Mouse (Mus musculus) neural tube, embryonic 15.5 days (tissue): ENCODE measurements at regions not wholly inside any gene's neighbourhood (a gene's known extent, or its start where the extent isn't known, plus 50 kb on each side); places are given as distances from the start of the nearest gene placed in this dataset.

Source experiments
- ATAC-seq: fragments of 200-750 bp; cut with Nextera tagmentation; 2 replicates; pipeline ENCODE4 v1.8.0; 2017; ENCODE audit warnings: mild to moderate bottlenecking, moderate TSS enrichment, moderate library complexity; ENCODE audit not compliant: low FRiP score
- H3K27ac ChIP-seq: fragments of 300-500 bp; sonication (generic); replicated peaks from 2 replicates; pipeline ENCODE4 v1.5.1; 2015; ENCODE audit warnings: mild to moderate bottlenecking, inconsistent platforms
- H3K27me3 ChIP-seq: fragments of 300-500 bp; sonication (generic); replicated peaks from 2 replicates; pipeline ENCODE4 v1.6.1; 2015; ENCODE audit warnings: inconsistent platforms
- H3K36me3 ChIP-seq: fragments of 300-500 bp; sonication (generic); 2 replicates; pipeline ENCODE4 v1.6.1; 2015; ENCODE audit warnings: inconsistent platforms
- H3K4me1 ChIP-seq: fragments of 300-500 bp; sonication (generic); 2 replicates; pipeline ENCODE4 v1.6.1; 2015; ENCODE audit warnings: inconsistent platforms
- H3K4me2 ChIP-seq: fragments of 300-500 bp; sonication (generic); 2 replicates; pipeline ENCODE4 v1.6.1; 2015; ENCODE audit warnings: inconsistent platforms, mild to moderate bottlenecking, moderate library complexity
- H3K4me3 ChIP-seq: fragments of 300-500 bp; sonication (generic); replicated peaks from 2 replicates; pipeline ENCODE4 v1.5.1; 2015; ENCODE audit warnings: mild to moderate bottlenecking, inconsistent platforms
- H3K9ac ChIP-seq: fragments of 300-500 bp; sonication (generic); replicated peaks from 2 replicates; pipeline ENCODE4 v1.6.1; 2015; ENCODE audit warnings: mild to moderate bottlenecking, inconsistent platforms
- H3K9me3 ChIP-seq: fragments of 300-500 bp; sonication (generic); replicated peaks from 2 replicates; pipeline ENCODE4 v1.6.1; 2016; ENCODE audit warnings: inconsistent platforms
- WGBS: fragments of 180-500 bp; shearing (Covaris S2); methylation state at CpG from one replicate; pipeline ENCODE4 v1.1.7; 2015; ENCODE audit warnings: mixed read lengths; 5-methylcytosine and 5-hydroxymethylcytosine counted together

DNA sequence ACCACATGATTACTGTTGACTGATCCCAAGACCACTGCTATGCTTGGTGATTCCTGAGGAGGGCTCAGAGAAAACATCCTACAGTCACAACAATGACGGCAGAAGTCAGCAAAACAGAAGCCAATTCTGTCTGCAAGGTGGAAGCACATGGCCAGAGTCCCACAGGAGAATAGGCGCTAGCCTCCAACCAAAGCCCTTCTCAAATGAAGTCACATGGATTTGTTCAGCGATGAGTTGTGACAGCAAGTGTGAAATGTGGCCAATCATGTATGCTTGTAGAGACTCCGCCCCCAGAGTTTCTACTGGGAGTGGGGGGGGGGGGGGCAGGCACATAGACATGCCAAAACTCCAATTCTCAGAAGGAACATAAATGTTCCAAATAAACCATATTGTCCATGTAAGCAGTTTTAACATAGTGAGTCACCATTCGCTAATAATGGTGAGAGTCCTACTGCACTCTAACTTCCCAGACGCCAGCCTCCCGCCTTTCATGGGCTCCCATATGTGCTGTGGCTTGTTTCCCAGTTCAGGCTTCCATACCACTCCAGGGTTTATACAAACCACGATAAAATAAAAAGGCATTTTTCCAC lies 231.6 kb upstream of the Npvf start:
- Histone ChIP-seq H3K9ac (no peak overlapping the region), H3K36me3 (no peaks in the 10 kb centered on the region), H3K27me3 (no peaks in the 10 kb centered on the region), H3K4me3 (no peak overlapping the region), H3K4me2 (no peak overlapping the region), H3K4me1 (peaks cover 10% of the 10 kb centered on the region), H3K27ac (no peak overlapping the region), H3K9me3 (no peaks in the 10 kb centered on the region)
- 76% methylated on average over 8 of the region's 8 CpGs for WGBS
- ATAC-seq, result no peak

DNA sequence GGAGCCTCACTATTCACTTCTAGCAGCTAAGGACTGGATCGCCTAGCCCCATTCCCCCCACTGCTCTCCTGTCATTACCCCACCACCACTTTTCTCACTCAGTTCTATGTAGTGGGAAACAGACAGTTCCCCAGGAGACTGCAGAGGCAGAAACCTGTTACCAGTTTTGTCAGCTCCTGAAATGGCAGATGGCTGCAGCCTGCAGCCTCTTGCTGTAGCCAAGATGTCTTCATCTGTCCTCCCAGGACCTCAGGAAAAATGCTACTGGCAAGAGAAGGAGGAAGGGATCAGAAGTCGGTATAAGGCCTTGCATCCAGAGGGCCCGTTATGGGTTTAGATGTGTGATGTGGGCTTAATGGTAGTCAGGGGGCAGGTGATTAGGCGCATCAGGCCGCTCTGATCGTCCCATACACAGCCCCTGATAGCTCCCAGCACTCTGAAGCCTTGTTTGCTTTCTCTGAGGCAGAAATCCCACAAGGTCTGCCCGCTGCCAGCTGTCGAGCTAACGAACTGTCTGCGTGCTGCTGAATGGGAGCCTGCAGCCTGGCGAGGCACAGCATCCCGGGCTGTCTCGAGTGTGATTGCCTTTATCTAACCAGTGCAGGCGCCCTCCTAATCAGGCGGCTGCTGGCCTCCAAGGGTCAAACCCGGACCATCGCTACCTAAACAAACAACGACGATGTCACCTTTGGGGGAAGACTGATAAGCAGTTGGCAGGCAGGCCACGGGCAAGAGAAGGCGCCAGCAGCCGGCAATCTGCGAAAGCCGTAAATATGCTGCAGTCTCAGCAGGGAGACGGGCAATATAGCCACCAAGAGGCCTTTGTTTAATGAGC lies 236.3 kb upstream of the Npvf start:
- no peaks in the 10 kb centered on the region for H3K27me3 ChIP-seq
- peak overlapping the region; percentile 84 for H3K27ac ChIP-seq
- 7% methylated on average over 25 of the region's 25 CpGs for WGBS
- H3K36me3 ChIP-seq, result no peaks in the 10 kb centered on the region
- H3K9ac ChIP-seq, result peak overlapping the region; percentile 28; the same call in 1 of the 2 replicates
- ATAC-seq, result peak; percentile 80
- peak overlapping the region; percentile 43 for H3K4me2 ChIP-seq
- no peaks in the 10 kb centered on the region for H3K9me3 ChIP-seq
- peaks cover 29% of the 10 kb centered on the region for H3K4me1 ChIP-seq
- H3K4me3 ChIP-seq, result no peak overlapping the region

DNA sequence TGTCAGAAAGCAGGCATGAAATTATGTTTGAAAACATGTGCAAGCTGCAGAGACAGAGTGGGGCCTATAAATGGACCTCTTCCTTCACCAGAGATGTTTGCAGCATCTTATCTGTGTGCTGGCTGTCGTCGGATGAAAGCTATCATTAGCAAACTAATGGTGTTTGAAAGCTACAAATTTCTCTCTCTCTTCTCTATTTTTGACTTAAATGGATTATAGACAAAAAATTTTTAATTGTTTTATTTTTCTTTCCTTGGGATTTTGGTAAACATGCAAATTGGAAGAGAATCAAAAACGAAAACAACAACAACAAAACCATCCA lies 236.9 kb upstream of the Npvf start:
- WGBS, result 24% methylated on average over 3 of the region's 3 CpGs
- peak overlapping the region; percentile 43 for H3K4me2 ChIP-seq
- peaks cover 29% of the 10 kb centered on the region for H3K4me1 ChIP-seq
- no peaks in the 10 kb centered on the region for H3K9me3 ChIP-seq
- ATAC-seq, result no peak
- H3K4me3 ChIP-seq, result no peak overlapping the region
- H3K27me3 ChIP-seq, result no peaks in the 10 kb centered on the region
- peak overlapping the region; percentile 28; the same call in 1 of the 2 replicates for H3K9ac ChIP-seq
- H3K36me3 ChIP-seq, result no peaks in the 10 kb centered on the region
- H3K27ac ChIP-seq, result peak overlapping the region; percentile 84

DNA sequence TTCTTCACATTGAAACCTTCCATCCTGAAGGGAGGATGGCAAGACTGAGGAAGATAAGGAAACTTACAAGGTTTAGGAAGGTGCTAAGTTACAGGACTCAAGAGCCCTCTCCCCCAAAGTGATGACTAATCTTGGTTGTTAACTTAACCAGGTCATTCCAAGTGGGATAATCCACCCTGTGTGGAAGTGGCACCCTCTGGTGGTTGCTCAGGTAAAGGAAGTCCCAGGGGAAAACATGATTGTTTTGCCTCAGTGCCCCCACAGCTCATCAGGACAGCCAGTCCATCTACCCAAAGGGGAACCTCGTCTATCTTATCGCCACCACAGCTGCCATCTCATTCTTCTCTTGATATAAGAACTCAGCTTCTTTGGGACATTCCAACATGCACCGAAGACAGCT lies 244.6 kb upstream of the Npvf start:
- Histone ChIP-seq H3K4me2 (no peak overlapping the region), H3K36me3 (no peaks in the 10 kb centered on the region), H3K27ac (no peak overlapping the region), H3K9me3 (no peaks in the 10 kb centered on the region), H3K4me3 (no peak overlapping the region), H3K9ac (no peak overlapping the region), H3K4me1 (no peaks in the 10 kb centered on the region), H3K27me3 (no peaks in the 10 kb centered on the region)
- ATAC-seq, result no peak
- 94% methylated on average over 3 of the region's 3 CpGs for WGBS

DNA sequence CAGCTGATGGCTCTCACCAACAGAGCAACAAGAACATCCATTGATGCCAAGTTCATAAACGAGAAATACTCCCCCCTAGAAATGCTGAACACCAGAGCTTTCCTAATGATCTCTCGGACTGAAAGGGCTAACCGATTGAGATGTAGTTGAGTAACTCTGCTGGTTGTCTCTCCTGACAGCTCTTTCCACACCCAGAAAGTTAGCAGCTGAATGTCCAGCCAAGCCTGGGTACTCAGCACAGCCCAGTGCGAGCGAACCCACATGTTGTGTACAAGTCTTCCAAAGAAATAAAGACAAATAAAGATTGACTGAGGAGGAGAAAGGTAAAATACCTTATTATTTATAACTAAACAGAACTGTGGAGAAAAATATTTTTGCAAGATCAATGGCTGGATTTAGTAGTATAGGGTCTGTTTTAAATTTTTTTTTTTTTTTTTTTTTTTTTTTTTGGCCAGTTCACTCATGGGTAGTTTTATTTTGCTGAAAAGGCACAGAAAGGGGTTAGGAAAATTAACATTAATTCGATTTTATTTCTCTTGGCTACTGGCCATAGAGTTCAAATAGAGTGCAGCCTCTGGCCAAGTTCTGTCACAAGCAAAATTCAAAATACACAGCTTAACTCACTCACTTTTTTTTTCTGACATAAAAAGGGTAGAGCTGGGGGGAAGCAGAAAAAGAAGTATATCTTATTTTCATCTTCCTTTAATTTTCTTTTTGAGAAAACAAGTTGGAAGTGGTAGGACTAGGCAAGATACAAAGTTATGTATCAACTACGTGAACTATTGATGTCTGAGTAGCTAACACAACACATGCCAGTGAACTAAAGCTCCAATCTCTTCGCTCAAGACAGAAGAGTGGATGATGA lies 261.2 kb upstream of the Npvf start:
- ATAC-seq, result no peak
- no peaks in the 10 kb centered on the region for H3K27me3 ChIP-seq
- 81% methylated on average over 8 of the region's 8 CpGs for WGBS
- no peak overlapping the region for H3K4me3 ChIP-seq
- H3K9me3 ChIP-seq, result no peaks in the 10 kb centered on the region
- no peak overlapping the region for H3K4me2 ChIP-seq
- H3K9ac ChIP-seq, result no peak overlapping the region
- no peaks in the 10 kb centered on the region for H3K36me3 ChIP-seq
- H3K27ac ChIP-seq, result no peak overlapping the region
- H3K4me1 ChIP-seq, result peaks cover 4% of the 10 kb centered on the region; the same call in 1 of the 2 replicates

DNA sequence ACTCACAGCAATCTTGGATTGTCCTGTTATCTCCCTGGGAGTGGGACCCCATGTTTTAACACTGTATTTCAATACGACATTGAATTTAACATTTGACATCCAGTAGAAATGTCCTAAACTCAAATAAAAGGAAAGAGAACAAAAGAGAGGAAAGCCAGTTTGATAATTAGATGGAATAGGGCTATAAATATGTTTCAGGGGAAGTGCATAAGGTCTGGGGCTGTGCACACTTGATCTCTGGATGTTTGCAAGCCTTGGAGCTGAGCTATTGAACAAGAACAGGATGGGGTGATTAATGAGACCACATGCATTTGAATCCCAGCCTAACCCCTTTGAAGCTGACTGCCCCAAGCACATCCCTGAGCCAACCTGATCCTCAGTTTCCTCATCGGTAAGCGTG lies 264.0 kb upstream of the Npvf start:
- WGBS, result 75% methylated on average over 3 of the region's 3 CpGs
- H3K27me3 ChIP-seq, result no peaks in the 10 kb centered on the region
- no peaks in the 10 kb centered on the region for H3K9me3 ChIP-seq
- peaks cover 4% of the 10 kb centered on the region; the same call in 1 of the 2 replicates for H3K4me1 ChIP-seq
- no peaks in the 10 kb centered on the region for H3K36me3 ChIP-seq
- no peak overlapping the region for H3K9ac ChIP-seq
- H3K4me2 ChIP-seq, result no peak overlapping the region
- H3K4me3 ChIP-seq, result no peak overlapping the region
- H3K27ac ChIP-seq, result no peak overlapping the region
- ATAC-seq, result no peak

DNA sequence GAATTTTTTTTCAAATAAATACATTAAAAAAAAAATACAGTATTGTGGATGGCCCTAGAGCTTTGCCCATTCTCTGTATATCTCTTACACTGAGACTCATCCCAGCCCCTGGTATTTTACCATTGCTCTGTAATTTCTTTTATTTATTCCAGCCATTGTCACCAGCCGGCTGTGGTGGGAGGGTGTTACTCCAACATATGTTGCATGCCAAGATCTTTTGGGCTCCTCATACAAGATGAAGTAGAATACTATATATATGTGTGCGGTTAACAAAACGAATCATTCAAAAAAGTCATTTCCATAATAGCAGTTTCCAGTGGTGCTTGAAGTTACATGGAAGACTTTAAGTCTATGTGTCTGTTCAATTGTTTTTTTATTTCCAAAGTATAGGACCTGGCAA lies 268.0 kb upstream of the Npvf start:
- H3K36me3 ChIP-seq, result no peaks in the 10 kb centered on the region
- H3K27me3 ChIP-seq, result no peaks in the 10 kb centered on the region
- peaks cover 13% of the 10 kb centered on the region for H3K4me1 ChIP-seq
- H3K9ac ChIP-seq, result no peak overlapping the region
- ATAC-seq, result no peak
- WGBS, result 89% methylated on average over 3 of the region's 3 CpGs
- no peak overlapping the region for H3K4me2 ChIP-seq
- no peak overlapping the region for H3K4me3 ChIP-seq
- H3K27ac ChIP-seq, result no peak overlapping the region
- H3K9me3 ChIP-seq, result no peaks in the 10 kb centered on the region

DNA sequence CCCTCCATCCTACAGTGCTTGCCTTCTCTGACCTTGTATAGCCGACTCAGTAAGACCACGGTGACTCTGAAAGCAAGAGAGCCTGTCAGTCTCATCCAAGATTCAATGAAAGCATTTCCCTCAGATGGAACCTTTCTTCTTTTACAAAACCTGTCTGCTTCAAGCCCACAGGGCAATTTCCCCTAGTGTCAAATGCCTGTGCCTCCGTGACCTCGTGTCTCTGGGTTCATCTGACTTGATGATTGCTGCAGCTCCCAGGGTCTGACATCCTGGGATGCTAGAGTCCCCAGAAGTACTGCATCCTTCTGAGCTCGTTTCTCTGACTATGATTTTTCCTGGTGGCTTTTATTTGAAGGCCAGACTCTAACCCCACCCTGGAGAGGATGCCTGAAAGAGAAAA lies 270.3 kb upstream of the Npvf start:
- Histone ChIP-seq H3K4me2 (no peak overlapping the region), H3K27me3 (no peaks in the 10 kb centered on the region), H3K27ac (0 out of 2 replicates have a peak overlapping the region, but pooled peaks have one; percentile 8), H3K4me1 (peaks cover 9% of the 10 kb centered on the region; the same call in 1 of the 2 replicates), H3K36me3 (no peaks in the 10 kb centered on the region), H3K9me3 (no peaks in the 10 kb centered on the region), H3K9ac (no peak overlapping the region), H3K4me3 (no peak overlapping the region)
- no peak for ATAC-seq
- WGBS, result 28% methylated on average over 5 of the region's 5 CpGs

DNA sequence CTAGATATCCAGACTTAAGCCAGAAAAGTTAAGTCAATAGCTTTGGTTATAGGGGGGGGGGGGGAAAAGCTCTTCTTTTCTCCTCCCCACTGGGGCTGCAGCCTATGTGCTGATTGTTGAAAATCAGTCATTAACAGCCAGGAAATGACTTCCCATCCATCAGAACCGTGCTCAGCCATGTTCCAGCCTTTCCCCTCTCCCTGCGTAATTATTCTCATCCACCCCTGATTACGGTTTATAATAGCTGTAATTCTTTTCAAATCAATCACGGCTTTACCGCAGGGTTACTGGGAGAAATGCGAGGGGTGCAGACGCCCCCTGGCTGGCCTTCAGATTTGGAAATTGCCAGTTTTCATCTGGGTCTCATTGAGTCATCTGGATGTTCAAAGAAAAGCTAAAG lies 270.8 kb upstream of the Npvf start:
- Histone ChIP-seq H3K4me3 (no peak overlapping the region), H3K36me3 (no peaks in the 10 kb centered on the region), H3K9ac (no peak overlapping the region), H3K4me2 (no peak overlapping the region), H3K27me3 (no peaks in the 10 kb centered on the region), H3K4me1 (peaks cover 9% of the 10 kb centered on the region; the same call in 1 of the 2 replicates), H3K9me3 (no peaks in the 10 kb centered on the region), H3K27ac (0 out of 2 replicates have a peak overlapping the region, but pooled peaks have one; percentile 28)
- ATAC-seq, result no peak
- 11% methylated on average over 7 of the region's 7 CpGs for WGBS

DNA sequence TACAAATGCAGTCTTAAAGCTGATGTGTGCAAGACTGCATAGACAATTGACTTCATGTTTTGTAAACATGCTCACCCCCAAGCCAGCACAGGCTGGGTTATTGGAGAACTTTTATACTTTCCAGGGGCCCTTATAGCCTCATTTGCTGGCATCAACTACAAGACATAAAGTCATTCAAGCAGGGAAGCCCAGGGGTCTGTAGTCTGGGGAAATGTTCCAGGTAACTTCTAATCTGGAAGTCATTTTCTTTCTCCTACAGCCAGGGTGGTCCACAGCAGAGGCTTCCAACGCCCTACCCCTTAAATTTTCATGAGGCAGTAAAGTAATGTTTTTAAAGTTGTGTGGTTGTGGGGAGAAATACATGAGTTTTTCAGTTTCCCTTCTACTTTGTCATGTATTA lies 272.1 kb upstream of the Npvf start:
- ATAC-seq, result no peak
- Histone ChIP-seq H3K9ac (no peak overlapping the region), H3K9me3 (no peaks in the 10 kb centered on the region), H3K4me3 (no peak overlapping the region), H3K36me3 (no peaks in the 10 kb centered on the region), H3K27ac (no peak overlapping the region), H3K4me2 (no peak overlapping the region), H3K4me1 (peaks cover 9% of the 10 kb centered on the region; the same call in 1 of the 2 replicates), H3K27me3 (no peaks in the 10 kb centered on the region)
- 74% methylated on average over 1 of the region's 1 CpGs for WGBS

DNA sequence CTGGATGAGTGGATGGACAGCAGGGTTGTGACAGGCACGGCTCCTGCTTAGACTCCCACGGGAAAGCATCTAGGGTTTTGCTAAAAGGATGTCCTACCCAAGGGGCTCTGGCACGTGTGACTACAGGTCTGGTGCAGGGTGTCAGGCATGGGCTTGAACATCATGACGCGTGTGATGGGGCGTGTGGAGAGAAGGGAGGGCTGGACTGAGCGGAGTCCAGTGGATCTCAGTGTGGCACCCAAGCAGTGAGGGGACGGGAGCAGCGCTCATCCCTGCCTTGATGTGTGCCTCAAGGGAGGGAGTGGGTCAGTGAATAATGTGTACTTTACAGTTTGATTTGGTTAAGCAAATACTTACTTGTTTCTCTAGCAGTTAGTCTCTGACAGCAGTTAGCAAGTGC lies 275.3 kb upstream of the Npvf start:
- H3K27me3 ChIP-seq, result no peaks in the 10 kb centered on the region
- no peaks in the 10 kb centered on the region for H3K36me3 ChIP-seq
- H3K9me3 ChIP-seq, result no peaks in the 10 kb centered on the region
- peaks cover 20% of the 10 kb centered on the region for H3K4me1 ChIP-seq
- WGBS, result 84% methylated on average over 9 of the region's 9 CpGs
- H3K27ac ChIP-seq, result no peak overlapping the region
- no peak overlapping the region for H3K9ac ChIP-seq
- H3K4me2 ChIP-seq, result no peak overlapping the region
- H3K4me3 ChIP-seq, result no peak overlapping the region
- no peak for ATAC-seq
